Mouse (Mus musculus) bone marrow, adult 2 months (tissue): ENCODE measurements around the gene Abcb6.
A peak's percentile ranks its signal among the peaks of the same experiment; 100 is the strongest.

Source experiments
- CTCF ChIP-seq: fragments of 200-500 bp; IDR thresholded peaks from 2 replicates; pipeline ENCODE4 v1.5.1; 2011; ENCODE audit warnings: low read length, control low read depth; ENCODE audit not compliant: control insufficient read depth, insufficient read depth
- POLR2A ChIP-seq: fragments of 200-500 bp; IDR thresholded peaks from 2 replicates; pipeline ENCODE4 v1.6.1; 2011; ENCODE audit warnings: low read depth, mild to moderate bottlenecking, control low read depth, low read length, borderline replicate concordance; ENCODE audit not compliant: control insufficient read depth

- no peak for TF ChIP-seq CTCF
- TF ChIP-seq POLR2A, result peak; percentile 97; the same call in 1 of the 2 replicates
Observed at GRCm38 (mm10) chr1:75210136-75211087, 30.2 kb upstream of the Abcb6 start, which contains the start of the genes Glb1l and Stk16.
